Mouse (Mus musculus) spleen, adult 2 months (tissue): Measurements from ENCODE around the gene Spa17. TPM values are rescaled to one million over a fixed set of nuclear protein-coding genes. Genes with fewer than 3 reads are reported as not detected.

Source experiments
- DNase-seq, 2 experiments: peaks; one replicate each; pipeline versions ENCODE4 v3.0.0 to v3.0.0-alpha.2; 2012 to 2021; ENCODE audit warnings: low spot score in 2 of 2, low read depth in 1 of 2
- H3K27ac ChIP-seq: fragments of 200-500 bp; 2 replicates; pipeline ENCODE4 v1.5.1; 2012; ENCODE audit warnings: low read length, inconsistent platforms; ENCODE audit not compliant: insufficient read depth
- H3K27me3 ChIP-seq: fragments of 200-500 bp; 2 replicates; pipeline ENCODE4 v1.6.1; 2012; ENCODE audit warnings: mild to moderate bottlenecking, moderate library complexity, low read length, inconsistent platforms; ENCODE audit not compliant: control insufficient read depth, insufficient read depth
- H3K36me3 ChIP-seq: fragments of 200-500 bp; 2 replicates; pipeline ENCODE4 v1.6.1; 2012; ENCODE audit warnings: mild to moderate bottlenecking, low read length, inconsistent platforms; ENCODE audit not compliant: control insufficient read depth, insufficient read depth
- H3K4me1 ChIP-seq: fragments of 200-500 bp; 2 replicates; pipeline ENCODE4 v1.6.1; 2011; ENCODE audit warnings: inconsistent platforms; ENCODE audit not compliant: control insufficient read depth, insufficient read depth, insufficient read length
- H3K4me3 ChIP-seq: fragments of 200-500 bp; 2 replicates; pipeline ENCODE4 v1.5.1; 2011; ENCODE audit warnings: mild to moderate bottlenecking, inconsistent platforms; ENCODE audit not compliant: insufficient read depth, insufficient read length; ENCODE audit errors: extremely low read depth
- CTCF ChIP-seq: fragments of 200-500 bp; IDR thresholded peaks from 2 replicates; pipeline ENCODE4 v1.5.1; 2011; ENCODE audit warnings: mild to moderate bottlenecking, inconsistent platforms; ENCODE audit not compliant: insufficient read depth, insufficient read length, insufficient replicate concordance; ENCODE audit errors: extremely low read depth
- POLR2A ChIP-seq: fragments of 200-500 bp; IDR thresholded peaks from 2 replicates; pipeline ENCODE4 v1.6.1; 2011; ENCODE audit warnings: low read depth, low read length, inconsistent platforms
- WGBS: fragments of 180-500 bp; shearing (Covaris S2); methylation state at CpG from one replicate; pipeline ENCODE4 v1.1.7; 2018; 5-methylcytosine and 5-hydroxymethylcytosine counted together
- polyA plus RNA-seq: library from polyadenylated mRNA; depleted of rRNA; stranded (reverse); fragments of >200 nt; gene quantifications from 2 replicates; pipeline ENCODE4 v1.2.3, GENCODE M21; 2012

The Spa17 gene
- polyA plus RNA-seq, 1 experiment: 0.21 TPM

- DNase-seq: no peak
- Histone ChIP-seq H3K27me3 (no peaks in the 10 kb centered on the region), H3K4me1 (peaks cover 7% of the 10 kb centered on the region), H3K27ac (no peak overlapping the region), H3K4me3 (no peak overlapping the region), H3K36me3 (no peaks in the 10 kb centered on the region)
- WGBS: 34% methylated on average over 4 of the region's 4 CpGs
- TF ChIP-seq CTCF (no peak), POLR2A (no peak)
These were observed 44.8 kb downstream of the Spa17 start for GRCm38 (mm10) chr9:37568605-37569214.

- H3K27me3 ChIP-seq: no peaks in the 10 kb centered on the region
- TF ChIP-seq CTCF (no peak), POLR2A (no peak)
- H3K4me1 ChIP-seq: peaks cover 7% of the 10 kb centered on the region
- H3K4me3 ChIP-seq: no peak overlapping the region
- WGBS: 4% methylated on average over 15 of the region's 15 CpGs
- no peaks in the 10 kb centered on the region for H3K36me3 ChIP-seq
- no peak overlapping the region for H3K27ac ChIP-seq
- DNase-seq: no peak
These were observed 45.5 kb downstream of the Spa17 start for GRCm38 (mm10) chr9:37567892-37568604.

GRCm38 (mm10) chr9:37567454-37567853 is 46.1 kb downstream of the Spa17 start:
- Histone ChIP-seq H3K36me3 (no peaks in the 10 kb centered on the region), H3K4me1 (peaks cover 7% of the 10 kb centered on the region; the same call in 1 of the 2 replicates), H3K4me3 (no peak overlapping the region), H3K27me3 (no peaks in the 10 kb centered on the region), H3K27ac (no peak overlapping the region)
- WGBS: 24% methylated on average over 5 of the region's 5 CpGs
- TF ChIP-seq POLR2A: no peak
- no peak for TF ChIP-seq CTCF
- DNase-seq: no peak

GRCm38 (mm10) chr9:37567019-37567418 is 46.5 kb downstream of the Spa17 start:
- Histone ChIP-seq H3K4me1 (peaks cover 7% of the 10 kb centered on the region; the same call in 1 of the 2 replicates), H3K27ac (no peak overlapping the region), H3K27me3 (no peaks in the 10 kb centered on the region), H3K36me3 (no peaks in the 10 kb centered on the region), H3K4me3 (no peak overlapping the region)
- 87% methylated on average over 2 of the region's 2 CpGs for WGBS
- DNase-seq: no peak
- TF ChIP-seq POLR2A (no peak), CTCF (no peak)

GRCm38 (mm10) chr9:37563805-37564204 is 49.7 kb downstream of the Spa17 start:
- H3K4me1 ChIP-seq: peaks cover 7% of the 10 kb centered on the region; the same call in 1 of the 2 replicates
- H3K4me3 ChIP-seq: no peak overlapping the region
- no peaks in the 10 kb centered on the region for H3K36me3 ChIP-seq
- no peak overlapping the region for H3K27ac ChIP-seq
- WGBS: 83% methylated on average over 1 of the region's 1 CpGs
- no peak for DNase-seq
- H3K27me3 ChIP-seq: no peaks in the 10 kb centered on the region
- TF ChIP-seq POLR2A (no peak), CTCF (no peak)

GRCm38 (mm10) chr9:37560617-37561016 is 52.9 kb downstream of the Spa17 start:
- 94% methylated on average over 2 of the region's 2 CpGs for WGBS

GRCm38 (mm10) chr9:37556366-37556765 is 57.2 kb downstream of the Spa17 start:
- H3K27me3 ChIP-seq: 0 out of 2 replicates have a peak, but pooled peaks cover 4% of the 10 kb centered on the region
- H3K36me3 ChIP-seq: no peaks in the 10 kb centered on the region
- WGBS: 42% methylated on average over 3 of the region's 3 CpGs
- peaks cover 20% of the 10 kb centered on the region for H3K4me1 ChIP-seq
- DNase-seq: no peak
- H3K27ac ChIP-seq: no peak overlapping the region
- no peak overlapping the region for H3K4me3 ChIP-seq
- no peak for TF ChIP-seq POLR2A
- no peak for TF ChIP-seq CTCF

More at GRCm38 (mm10) chr9:37560617-37561016, 52.9 kb downstream of the Spa17 start:
- no peaks in the 10 kb centered on the region for H3K4me1 ChIP-seq
- H3K4me3 ChIP-seq: no peak overlapping the region
- TF ChIP-seq CTCF: no peak
- TF ChIP-seq POLR2A: no peak
- H3K27me3 ChIP-seq: no peaks in the 10 kb centered on the region
- no peak for DNase-seq
- no peaks in the 10 kb centered on the region for H3K36me3 ChIP-seq
- H3K27ac ChIP-seq: no peak overlapping the region
